Mouse (Mus musculus): ENCODE measurements at regions not wholly inside any gene's neighbourhood (a gene's known extent, or its start where the extent isn't known, plus 50 kb on each side); places are given as distances from the start of the nearest gene placed in this dataset.

GRCm38 (mm10) chr8:107642241-107642640 is 54.0 kb upstream of the Psmd7 start:
- no peak for DNase-seq

DNA sequence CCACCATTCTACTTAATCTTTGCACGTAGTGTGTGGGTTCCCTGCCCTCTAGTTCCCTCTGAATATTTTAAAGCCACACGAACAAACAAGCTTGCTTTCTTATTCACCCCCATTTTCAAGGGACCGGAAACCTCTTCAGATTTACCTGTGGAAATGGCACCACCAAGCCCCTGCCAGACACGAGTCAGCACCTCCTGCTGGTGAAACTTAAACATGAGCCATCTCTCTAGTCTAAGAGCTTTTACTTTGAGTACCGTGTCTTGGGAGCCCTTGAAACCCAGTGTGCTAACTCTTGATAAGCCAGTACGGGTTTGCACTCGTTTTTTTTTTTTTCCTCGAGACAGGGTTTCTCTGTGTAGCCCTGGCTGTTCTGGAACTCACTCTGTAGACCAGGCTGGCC is 59.7 kb upstream of the Psmd7 start:
- no peak for DNase-seq

DNA sequence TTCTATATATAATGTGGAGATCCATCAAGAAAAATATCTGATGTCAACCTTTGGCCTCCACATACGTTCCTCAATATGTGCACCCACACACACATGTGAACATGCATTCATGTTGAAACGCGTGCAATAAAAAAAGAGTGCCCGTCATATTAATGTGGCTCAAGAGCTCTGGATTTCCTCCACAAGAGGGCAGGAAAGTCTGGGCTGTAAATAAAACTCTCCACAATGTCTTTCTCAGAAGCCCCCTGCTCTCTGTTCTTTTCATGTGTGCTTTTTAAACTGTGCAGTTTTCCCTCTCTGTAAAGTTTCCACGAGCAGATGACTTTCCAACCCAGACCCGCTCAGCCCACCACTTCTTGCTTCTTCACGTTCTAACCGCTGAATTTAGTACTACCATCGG is 62.0 kb upstream of the Psmd7 start:
- DNase-seq, result no peak

GRCm38 (mm10) chr8:107651424-107651823 is 63.2 kb upstream of the Psmd7 start:
- no peak for DNase-seq

GRCm38 (mm10) chr8:107652226-107652625 is 64.0 kb upstream of the Psmd7 start:
- no peak for DNase-seq

GRCm38 (mm10) chr8:107653711-107654110 is 65.4 kb upstream of the Psmd7 start:
- no peak for DNase-seq

DNA sequence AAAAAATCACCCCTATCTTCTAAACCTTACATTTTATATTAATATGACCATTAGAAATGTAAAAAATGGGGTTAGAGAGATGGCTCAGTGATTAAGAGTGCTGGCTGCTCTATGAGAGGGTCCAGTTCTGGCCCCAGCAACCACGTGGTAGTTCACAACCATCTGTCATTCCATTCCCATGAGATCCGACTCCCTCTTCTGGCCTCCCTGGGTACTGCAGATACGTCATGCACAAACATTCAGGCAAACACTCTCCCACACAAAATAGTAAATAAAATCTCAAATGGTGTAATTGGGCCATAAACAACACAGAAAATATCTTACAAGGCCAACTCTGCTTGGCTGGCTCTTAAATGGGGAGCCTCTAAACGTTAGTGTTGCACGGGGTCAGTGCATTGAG is 68.4 kb upstream of the Psmd7 start:
- DNase-seq, result peak; percentile 12

- DNase-seq, result no peak
Measured at GRCm38 (mm10) chr8:107657741-107658140, 69.5 kb upstream of the Psmd7 start.

DNA sequence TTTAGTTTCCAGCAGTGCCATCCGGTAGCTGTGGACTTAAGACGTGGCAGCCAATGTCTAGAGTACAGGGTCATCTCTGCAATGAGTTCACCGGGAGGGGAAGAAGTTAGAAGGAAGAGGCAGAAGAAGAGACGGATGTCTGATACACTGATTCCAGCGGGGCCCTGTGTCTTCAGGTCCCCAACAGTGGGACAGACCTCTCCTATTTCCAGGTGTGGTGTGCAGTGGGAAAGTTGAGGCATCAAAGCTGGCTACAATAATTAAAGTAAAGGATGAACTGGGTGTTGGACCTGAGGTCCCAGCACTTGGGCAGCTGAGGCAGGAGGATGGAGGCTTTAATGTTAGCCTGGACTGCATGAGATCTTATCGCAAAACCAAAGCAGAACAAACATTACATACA is 70.1 kb upstream of the Psmd7 start:
- DNase-seq, result no peak

DNA sequence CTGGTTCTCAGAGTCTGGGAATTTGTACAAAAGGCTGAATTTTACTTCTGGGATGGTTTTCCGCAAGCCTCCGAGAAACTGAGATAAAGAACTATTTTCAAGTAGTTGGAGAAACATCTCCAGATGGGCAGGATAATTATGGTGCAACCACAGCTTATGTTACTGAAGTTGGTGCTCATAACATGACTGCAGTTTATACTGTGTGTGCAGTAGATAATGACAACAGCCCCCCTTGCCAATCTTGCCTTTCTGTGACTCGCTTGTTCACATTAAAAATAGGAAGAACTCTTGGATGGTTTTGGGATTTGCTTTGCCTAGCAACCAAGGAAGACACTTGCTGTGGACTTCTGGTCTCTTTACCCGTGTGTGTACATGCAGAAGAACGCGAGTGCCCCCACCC is 72.4 kb upstream of the Psmd7 start:
- DNase-seq, result no peak

GRCm38 (mm10) chr8:107669608-107670007 is 81.3 kb upstream of the Psmd7 start:
- no peak for DNase-seq

GRCm38 (mm10) chr8:107671471-107671870 is 83.2 kb upstream of the Psmd7 start:
- DNase-seq, result peak; percentile 21

GRCm38 (mm10) chr8:107672691-107673090 is 84.4 kb upstream of the Psmd7 start:
- DNase-seq, result no peak

DNA sequence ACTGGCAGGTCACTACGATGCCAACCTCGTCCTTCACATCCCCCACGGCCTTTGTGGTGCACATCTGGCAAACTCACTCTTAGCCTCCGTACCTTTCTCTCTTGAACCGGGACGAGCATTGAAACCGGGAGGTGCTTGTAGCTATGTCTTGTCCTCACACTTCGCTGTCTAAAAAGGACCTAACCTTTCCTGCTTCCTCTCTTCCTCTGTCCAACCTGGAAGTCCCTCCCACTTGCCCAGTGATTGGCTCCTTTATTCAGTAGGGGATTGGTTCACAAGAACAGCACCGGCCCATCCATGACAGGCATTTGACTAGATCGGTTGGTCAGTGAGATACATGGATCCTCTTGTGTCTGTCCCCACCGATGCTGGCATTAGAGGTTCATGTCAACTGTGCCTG is 93.8 kb upstream of the Psmd7 start:
- DNase-seq, result no peak

DNA sequence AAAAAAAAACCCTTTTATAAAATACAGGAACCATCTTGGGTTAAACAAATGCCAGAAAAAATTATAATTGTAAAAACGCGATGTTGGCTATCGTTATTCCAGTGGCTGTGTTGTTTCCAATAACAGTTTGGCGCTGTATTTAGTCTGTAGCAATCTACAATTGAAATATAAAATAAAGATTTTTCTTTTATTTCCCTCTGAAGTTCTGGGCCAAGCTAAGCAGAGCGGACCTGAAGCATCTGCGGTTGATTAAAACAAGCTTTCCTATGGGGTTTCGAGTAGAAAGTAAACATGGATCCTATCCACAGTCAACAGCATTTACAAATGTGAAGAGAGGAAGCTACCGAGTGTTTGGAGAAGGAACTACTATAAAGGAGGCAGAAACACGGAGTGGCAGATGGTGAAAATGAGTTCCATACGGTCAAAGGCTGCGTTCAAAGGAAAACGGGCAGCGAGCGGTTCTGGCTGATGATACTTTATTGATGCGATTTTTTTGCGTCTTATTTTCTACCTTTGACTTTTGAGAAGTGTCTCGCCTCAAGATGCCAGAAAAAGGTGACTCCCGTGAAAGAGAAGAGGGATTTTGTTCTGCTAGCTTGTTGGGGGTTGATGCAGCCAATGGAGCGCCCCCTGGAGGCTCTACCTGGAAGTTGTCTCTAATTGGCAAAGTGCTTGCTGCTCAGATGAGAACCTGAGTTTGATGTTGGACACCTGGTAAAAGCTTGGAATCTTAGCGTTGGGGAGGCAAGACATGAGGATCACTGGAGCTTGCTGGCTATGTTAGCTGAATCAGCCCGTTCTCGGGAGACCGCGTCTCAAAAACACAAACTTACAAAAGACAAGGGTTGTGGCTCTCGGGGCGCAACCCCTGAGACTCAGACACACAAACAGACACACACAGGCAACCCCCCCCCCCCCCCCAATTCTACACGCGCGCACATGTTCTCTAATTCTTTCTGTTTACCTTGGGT is 96.7 kb upstream of the Psmd7 start:
- peak; percentile 29 for DNase-seq

DNA sequence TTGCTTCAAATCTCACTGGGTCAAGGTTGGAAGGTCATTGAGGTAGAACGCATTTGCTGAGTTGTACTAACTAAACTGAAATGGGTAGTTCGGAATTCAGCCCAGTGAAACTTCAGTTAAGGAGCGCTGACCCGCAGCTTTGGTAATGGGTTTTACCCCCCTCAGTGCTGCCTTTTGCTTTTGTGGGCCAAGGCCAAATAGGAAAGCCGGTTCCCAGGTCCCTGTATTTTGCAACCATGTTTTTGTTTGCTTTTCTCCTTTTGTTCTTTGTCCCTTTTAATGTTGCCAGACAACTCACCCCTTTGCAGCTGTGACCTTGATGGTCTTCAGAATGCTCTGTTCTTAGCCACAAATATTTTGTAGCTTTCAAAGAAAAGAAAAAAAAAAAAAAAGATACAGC is 98.7 kb upstream of the Psmd7 start:
- DNase-seq, result peak; percentile 7

GRCm38 (mm10) chr8:107687529-107687928 is 99.3 kb upstream of the Psmd7 start:
- DNase-seq, result no peak

DNA sequence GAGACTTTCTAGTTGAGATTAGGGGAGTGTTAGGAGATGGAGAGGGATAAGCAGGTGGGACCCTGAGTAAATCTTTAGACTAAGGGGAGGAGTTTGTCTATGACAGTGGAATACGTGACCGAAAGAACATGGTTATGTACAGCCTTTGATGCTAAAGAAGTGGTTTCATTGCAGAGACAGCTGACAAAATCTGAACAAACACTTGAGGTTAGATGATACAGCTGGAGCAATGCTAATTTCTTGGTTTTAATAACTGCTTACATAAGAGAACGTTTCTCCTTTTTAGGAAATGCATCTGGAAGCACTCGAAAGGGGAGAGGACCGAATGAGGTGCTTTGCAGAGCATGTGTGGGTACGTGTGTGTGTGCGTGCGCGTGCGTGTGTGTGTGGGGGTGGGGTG is 100.8 kb upstream of the Psmd7 start:
- DNase-seq, result no peak

DNA sequence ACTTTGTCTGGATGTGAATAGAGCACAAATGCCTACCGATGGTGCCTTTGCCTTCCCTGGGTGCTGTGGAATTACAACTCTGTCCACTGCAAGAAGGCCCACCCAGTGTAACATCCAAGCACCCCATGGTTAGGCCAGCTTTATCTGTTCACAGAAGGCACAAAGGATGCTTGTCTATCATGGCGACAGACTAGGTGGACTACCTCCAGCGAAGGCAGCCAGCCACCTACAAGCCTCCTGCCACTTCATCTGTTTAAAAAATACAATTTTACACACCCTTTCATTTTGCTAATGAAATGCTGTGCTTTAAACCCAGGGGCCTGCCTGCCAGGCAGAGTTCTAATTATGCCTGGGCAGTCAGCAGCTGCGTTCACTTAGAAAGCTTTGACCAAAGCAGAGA is 103.0 kb upstream of the Psmd7 start:
- no peak for DNase-seq

DNA sequence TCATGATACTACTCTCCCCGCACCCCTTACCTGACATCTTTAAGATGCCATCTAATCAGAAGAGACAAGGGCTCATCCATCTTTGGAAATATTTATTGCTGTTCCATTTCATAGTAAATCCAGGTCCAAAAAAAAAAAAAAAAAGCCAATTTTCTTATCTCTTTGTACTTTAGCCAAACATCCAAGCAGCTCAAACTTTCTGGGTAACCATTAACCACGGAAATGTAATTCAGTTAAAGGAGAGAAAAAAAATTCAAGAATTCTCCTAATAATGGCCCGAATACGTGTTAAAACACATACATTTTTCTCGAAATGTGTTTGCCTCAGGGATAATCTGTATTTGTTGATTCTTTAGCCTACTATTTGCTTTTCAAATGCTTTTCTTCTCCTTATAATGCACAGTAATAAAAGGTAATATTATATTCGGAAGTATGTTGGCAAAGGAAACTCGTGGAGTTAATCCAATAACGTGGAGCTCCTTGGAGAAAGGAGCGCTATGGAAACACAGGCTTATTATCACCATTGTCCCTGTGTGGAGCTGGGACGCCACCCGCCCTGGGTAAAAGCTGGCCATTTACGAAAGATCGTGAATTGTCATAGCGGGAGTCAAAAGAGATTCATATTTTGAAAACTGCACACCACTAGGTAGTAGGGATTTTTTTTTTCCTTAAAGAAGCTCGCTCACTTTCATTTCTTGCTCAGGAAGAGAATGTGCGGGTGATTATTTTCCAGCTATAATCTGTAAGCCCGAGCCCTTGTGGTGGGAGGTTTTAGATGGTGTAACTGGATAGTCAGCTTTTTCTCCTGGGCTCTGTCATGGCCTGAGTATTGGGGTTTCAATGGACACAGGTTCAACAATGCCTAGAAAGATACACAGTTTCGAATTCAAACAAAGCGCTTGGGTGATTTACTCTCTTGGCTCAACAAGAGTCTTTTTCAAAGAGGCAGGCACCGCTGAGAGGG is 108.4 kb upstream of the Psmd7 start:
- DNase-seq, result no peak

DNA sequence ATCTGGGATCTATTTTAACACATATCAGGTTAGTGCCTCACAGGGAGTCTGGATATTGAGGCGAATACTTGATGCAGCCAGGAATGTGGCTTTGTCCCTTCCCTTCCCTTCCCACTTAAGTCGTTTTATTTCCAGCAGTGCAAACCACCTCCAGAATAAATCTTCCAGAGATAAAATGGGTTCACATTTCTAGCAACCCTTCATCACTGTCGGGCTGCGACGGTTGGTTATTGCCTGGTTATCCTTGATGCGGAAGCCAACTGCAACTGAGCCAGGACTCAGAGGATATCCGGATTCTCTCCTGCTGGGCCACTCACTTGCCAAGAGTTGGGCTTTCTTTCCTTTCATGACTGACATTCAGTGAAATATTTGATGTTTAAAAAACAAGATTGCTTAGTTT is 111.0 kb upstream of the Psmd7 start:
- no peak for DNase-seq

DNA sequence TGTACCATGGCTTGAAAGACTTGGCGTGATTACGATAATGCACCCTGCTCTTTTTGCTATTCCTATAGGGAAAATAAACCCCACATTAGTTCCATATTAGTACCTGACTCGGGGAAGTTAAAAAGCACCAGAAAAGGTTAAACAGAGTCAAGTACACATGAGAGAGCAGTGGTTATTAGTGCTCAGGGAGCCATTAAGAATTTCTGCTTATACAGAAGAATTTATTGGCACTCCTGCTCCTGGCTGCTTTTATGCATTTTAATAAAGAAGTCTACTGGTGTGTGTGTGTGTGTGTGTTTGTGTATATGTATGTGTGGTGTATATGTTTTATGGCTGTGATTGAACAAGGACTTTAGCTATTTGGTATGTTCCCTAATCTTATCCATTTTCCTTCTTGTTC is 111.5 kb upstream of the Psmd7 start:
- no peak for DNase-seq

GRCm38 (mm10) chr8:107715901-107716300 is 127.6 kb upstream of the Psmd7 start:
- no peak for DNase-seq

- no peak for DNase-seq
Measured at GRCm38 (mm10) chr8:107717856-107718255, 129.6 kb upstream of the Psmd7 start.
